Mouse (Mus musculus): ENCODE measurements around the gene Nucb1. TPM values are rescaled to one million over a fixed set of nuclear protein-coding genes. Genes with fewer than 3 reads are reported as not detected.
"Not testable (repeated sequence)": the region's sequence is repeated elsewhere in the genome, so short reads cannot be mapped to it uniquely, and the experiment has no call there.

Nucb1 gene
- total RNA-seq, 2 experiments from 2014 or later: 100 to 285 TPM

- ATAC-seq (replicated peaks; ENCODE audit: low FRiP score, low TSS enrichment, poor library complexity, severe bottlenecking): no peak
Measured at GRCm38 (mm10) chr7:45526474-45527120, 16.4 kb upstream of the Nucb1 start.

- ATAC-seq (replicated peaks; ENCODE audit: low FRiP score, low TSS enrichment, poor library complexity, severe bottlenecking): peak; percentile 73
Measured at GRCm38 (mm10) chr7:45525809-45526473, 15.7 kb upstream of the Nucb1 start, which contains the start of the genes Ppp1r15a and Plekha4. Ppp1r15a (minus strand) TSS chr7:45526268. Plekha4 (plus strand) TSS chr7:45526330.

GRCm38 (mm10) chr7:45524841-45525621, 14.8 kb upstream of the Nucb1 start:
- peak; percentile 78 for ATAC-seq (replicated peaks; ENCODE audit: low FRiP score, low TSS enrichment, poor library complexity, severe bottlenecking)

- no peak for ATAC-seq (replicated peaks; ENCODE audit: low FRiP score, low TSS enrichment, poor library complexity, severe bottlenecking)
Measured at GRCm38 (mm10) chr7:45523678-45524170, 13.5 kb upstream of the Nucb1 start.

- no peak for ATAC-seq (replicated peaks; ENCODE audit: low FRiP score, low TSS enrichment, poor library complexity, severe bottlenecking)
Measured at GRCm38 (mm10) chr7:45522957-45523676, 12.9 kb upstream of the Nucb1 start.

- ATAC-seq (replicated peaks; ENCODE audit: low FRiP score, low TSS enrichment, poor library complexity, severe bottlenecking): no peak
Measured at GRCm38 (mm10) chr7:45522194-45522752, 12.1 kb upstream of the Nucb1 start.

- peak; percentile 38 for ATAC-seq (replicated peaks; ENCODE audit: low FRiP score, low TSS enrichment, poor library complexity, severe bottlenecking)
Measured at GRCm38 (mm10) chr7:45521728-45522184, 11.6 kb upstream of the Nucb1 start.

GRCm38 (mm10) chr7:45520605-45521004, 10.4 kb upstream of the Nucb1 start:
- ATAC-seq (replicated peaks; ENCODE audit: low FRiP score, low TSS enrichment, poor library complexity, severe bottlenecking): no peak

- ATAC-seq (replicated peaks; ENCODE audit: low FRiP score, low TSS enrichment, poor library complexity, severe bottlenecking): no peak
Measured at GRCm38 (mm10) chr7:45519345-45520120, 9.3 kb upstream of the Nucb1 start.

- no peak for ATAC-seq (replicated peaks; ENCODE audit: low FRiP score, low TSS enrichment, poor library complexity, severe bottlenecking)
Measured at GRCm38 (mm10) chr7:45518618-45519017, 8.4 kb upstream of the Nucb1 start.

GRCm38 (mm10) chr7:45516846-45517245, 6.6 kb upstream of the Nucb1 start:
- ATAC-seq (replicated peaks; ENCODE audit: low FRiP score, low TSS enrichment, poor library complexity, severe bottlenecking): not testable (repeated sequence)

GRCm38 (mm10) chr7:45515436-45515835, 5.2 kb upstream of the Nucb1 start:
- ATAC-seq (replicated peaks; ENCODE audit: low FRiP score, low TSS enrichment, poor library complexity, severe bottlenecking): peak; percentile 76

GRCm38 (mm10) chr7:45514411-45514810, 4.2 kb upstream of the Nucb1 start:
- no peak for ATAC-seq (replicated peaks; ENCODE audit: low FRiP score, low TSS enrichment, poor library complexity, severe bottlenecking)

- peak; percentile 32 for ATAC-seq (replicated peaks; ENCODE audit: low FRiP score, low TSS enrichment, poor library complexity, severe bottlenecking)
Measured at GRCm38 (mm10) chr7:45509181-45509882, 874 bp downstream of the Nucb1 start.

- peak; percentile 80 for ATAC-seq (replicated peaks; ENCODE audit: low FRiP score, low TSS enrichment, poor library complexity, severe bottlenecking)
Measured at GRCm38 (mm10) chr7:45508561-45508960, 1.6 kb downstream of the Nucb1 start.

- ATAC-seq (replicated peaks; ENCODE audit: low FRiP score, low TSS enrichment, poor library complexity, severe bottlenecking): no peak
Measured at GRCm38 (mm10) chr7:45507583-45507982, 2.6 kb downstream of the Nucb1 start.

- no peak for ATAC-seq (replicated peaks; ENCODE audit: low FRiP score, low TSS enrichment, poor library complexity, severe bottlenecking)
Measured at GRCm38 (mm10) chr7:45498427-45498826, 11.8 kb downstream of the Nucb1 start.

GRCm38 (mm10) chr7:45494548-45494947, 15.7 kb downstream of the Nucb1 start:
- ATAC-seq (replicated peaks; ENCODE audit: low FRiP score, low TSS enrichment, poor library complexity, severe bottlenecking): no peak
